Mouse (Mus musculus): ENCODE results near the gene Dusp8.

Dusp8 gene

GRCm38 (mm10) chr7:142086159-142086905, 9.3 kb downstream of the Dusp8 start:
- in situ Hi-C loops (cut with MboI, MseI) = no loop called here

DNA sequence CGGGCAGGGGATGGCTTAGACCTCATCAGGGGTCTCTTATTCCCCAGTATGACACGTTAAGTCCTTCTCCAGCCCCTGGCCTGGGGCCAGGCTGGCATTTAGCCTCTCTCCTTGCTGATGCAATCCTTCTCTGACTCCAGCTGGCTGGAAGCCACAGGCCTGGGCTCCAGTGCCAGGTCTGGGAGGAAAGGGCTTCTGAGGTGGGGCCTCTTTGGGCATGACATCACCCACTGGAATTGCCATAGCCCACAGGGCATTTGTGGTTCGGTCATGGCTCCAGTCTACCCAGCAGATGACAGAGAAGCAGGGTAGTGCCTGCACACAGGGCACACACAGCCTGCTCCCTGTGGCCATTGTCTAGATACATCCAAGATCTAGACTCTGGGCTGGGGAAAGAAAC, 10.8 kb downstream of the Dusp8 start:
- in situ Hi-C loops (cut with MboI, MseI) = no loop called here

DNA sequence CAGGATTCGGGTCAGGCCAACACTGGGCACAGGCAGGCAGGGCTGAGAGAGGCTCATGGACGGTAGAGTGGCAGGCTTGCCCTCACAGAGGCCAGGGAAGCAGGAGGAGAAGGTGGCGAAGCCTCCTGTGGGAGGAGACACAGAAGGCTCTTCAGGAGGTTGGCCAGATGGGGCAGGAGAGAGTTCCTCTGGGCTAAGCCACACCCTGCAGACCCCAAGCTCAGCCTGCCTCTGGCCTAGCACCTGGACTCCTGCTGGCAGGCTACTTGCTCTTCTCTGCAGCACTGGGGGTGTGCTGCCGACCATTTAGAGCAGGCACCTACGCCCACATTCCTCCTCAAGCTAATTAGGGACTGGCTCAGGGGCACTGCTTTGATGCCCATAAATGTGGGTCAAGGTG, 11.2 kb downstream of the Dusp8 start:
- in situ Hi-C loops (cut with MboI, MseI) = no loop called here

GRCm38 (mm10) chr7:142083588-142084317, 11.9 kb downstream of the Dusp8 start:
- in situ Hi-C loops (cut with MboI, MseI) = no loop called here

DNA sequence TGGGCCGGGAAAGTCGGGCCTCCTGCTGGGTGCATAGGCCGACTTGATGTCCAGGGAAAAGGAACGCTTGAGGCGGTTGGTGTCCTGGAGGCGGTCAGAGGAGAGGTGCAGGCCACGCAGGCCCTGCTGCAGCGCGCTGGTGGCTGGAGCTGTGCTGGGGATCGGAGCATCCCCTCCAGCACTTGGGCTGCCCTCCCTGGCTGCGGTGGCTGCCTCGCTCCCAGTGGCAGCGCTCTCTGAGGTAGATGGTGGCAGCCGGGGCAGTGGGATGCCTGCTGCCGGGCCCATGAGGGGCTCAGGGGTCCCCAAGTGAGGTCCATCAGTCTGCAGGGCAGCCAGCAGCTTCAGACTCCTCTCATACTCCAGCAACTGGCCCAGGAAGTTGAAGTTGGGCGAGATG, 13.0 kb downstream of the Dusp8 start:
- in situ Hi-C loops (cut with MboI, MseI) = no loop called here

DNA sequence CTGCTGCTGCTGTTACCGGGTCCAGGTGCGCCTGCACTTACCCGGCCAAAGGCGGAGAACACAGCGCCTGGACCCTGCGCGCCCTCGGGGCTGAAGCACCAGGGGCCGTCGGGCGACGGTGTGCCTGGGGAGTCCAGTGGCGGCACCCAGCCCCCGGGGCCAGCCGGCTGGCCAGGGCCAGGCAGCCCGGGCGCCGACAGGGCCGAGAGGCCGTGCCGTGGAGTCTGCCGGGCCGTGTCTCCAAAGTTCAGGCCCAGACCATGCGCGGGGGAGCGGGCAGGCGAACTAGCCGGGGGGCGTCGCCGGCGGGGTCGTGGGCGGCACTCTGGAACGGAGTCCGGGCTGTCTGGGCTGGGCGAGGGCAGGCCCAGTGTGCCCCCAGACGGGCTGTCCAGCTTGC, 13.5 kb downstream of the Dusp8 start:
- in situ Hi-C loops (cut with MboI, MseI) = no loop called here

- in situ Hi-C loops (cut with MboI, MseI) = no loop called here
Observed at GRCm38 (mm10) chr7:142081736-142082135, 13.9 kb downstream of the Dusp8 start.

DNA sequence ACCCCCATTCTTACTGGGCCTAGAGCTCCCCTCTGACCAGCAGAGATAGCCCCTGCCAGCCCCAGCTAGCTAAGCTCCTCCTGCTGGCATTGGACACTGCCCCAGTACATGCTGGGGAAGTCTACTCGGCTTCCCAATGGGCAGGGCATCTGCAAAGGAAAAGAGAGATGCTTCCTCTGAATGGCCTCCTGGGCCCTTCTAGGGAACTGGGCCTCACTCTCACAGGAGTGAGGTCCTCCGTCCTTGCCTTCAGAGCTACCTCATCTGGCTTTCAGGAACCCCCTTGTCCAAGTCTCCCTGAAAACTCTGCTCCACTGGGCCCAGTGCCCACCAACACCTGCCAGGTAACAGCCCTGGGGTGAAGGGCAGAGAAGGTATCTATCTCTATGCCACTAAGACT, 14.8 kb downstream of the Dusp8 start:
- in situ Hi-C loops (cut with MboI, MseI) = no loop called here

DNA sequence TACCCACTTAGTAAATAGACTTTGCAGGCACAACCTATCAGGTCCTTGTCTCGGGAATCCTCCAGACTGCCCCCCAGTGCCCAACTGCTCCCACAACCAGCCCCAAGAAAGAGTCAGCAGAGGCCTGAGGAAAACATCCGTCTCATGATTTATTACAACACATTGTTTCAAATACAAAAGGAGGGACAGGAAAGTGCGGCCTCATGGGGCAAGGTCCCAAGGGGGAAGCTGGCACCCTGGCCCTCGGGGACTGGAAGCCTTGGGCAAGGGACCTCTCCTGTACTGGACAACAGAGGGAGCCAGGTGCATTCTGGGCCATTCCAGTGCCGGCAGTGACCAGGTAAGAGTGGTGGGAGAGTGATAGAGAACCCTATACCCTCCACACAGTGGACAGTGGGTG, 16.3 kb downstream of the Dusp8 start:
- in situ Hi-C loops (cut with MboI, MseI) = no loop called here

DNA sequence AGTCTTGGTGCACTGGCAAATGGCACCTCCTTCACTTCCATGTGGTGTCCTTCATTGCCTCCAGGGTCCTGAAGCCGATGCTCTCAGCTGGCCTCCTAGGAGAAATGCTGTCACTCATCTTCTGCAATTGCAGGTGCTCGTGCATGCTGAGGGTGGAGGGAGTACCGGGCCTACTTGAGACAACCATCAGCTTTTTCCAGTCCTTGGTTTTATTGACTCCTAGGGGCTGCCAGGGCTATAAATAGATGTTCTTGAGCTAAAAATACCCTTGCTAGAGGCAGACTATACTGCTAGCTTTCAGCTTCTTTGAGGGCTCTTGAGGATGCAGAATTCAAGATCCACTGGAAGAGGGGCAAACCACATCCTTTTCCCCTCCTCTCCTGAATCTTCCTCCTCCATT, 18.5 kb downstream of the Dusp8 start:
- in situ Hi-C loops (cut with MboI, MseI) = no loop called here

DNA sequence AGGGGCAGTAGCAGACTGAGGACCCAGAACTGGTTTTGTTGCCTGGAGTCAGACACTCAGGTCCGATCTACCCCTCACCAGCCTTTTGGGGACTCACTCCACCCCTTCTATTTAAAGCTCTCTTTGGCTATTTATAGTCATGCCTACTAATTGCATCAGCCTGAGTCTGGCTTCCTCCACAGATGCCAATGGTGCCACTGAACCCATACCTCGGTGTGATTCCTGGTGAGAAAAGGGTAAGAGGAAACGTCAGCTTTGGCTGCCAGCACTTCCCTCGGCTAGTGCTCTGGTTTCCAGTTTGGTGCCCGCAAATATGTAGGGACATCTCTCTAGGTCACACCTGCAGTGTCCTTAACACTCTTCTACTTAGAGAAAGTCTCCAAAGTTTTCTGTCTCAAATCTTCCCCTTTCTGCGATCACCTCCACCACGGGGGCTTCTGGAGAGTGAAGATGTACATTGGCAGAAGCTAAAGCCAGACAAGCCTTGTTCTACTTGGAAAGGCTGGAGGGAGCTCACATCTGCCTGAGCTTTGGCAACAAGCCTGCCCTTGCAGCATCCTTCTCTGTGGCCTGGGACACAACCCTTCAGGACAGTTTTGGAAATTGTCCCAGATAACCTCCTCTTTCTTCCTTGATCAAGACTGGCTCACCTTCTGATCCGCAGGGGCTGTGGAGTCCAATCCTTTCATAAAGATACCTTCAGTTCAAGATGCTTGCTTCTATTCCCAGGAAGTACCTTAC, 21.3 kb downstream of the Dusp8 start:
- in situ Hi-C loops (cut with MboI, MseI) = no loop called here

DNA sequence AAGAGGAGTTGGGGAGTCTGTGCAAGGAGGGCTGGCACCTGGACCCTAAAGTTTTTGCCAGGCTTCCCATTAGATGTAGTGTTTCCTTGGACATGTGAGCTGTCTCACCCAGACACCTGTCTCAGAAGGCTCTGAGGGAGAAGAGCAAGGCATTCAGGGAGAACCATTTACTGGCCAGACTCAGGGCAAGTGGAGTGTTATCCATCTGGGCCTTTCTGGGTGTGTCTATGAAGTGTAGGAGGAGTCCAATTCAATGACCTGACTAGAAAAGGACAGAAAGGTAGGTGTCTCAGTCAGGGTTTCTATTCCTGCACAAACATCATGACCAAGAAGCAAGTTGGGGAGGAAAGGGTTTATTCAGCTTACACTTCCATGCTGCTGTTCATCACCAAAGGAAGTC, 23.9 kb downstream of the Dusp8 start:
- in situ Hi-C loops (cut with MboI, MseI) = no loop called here

DNA sequence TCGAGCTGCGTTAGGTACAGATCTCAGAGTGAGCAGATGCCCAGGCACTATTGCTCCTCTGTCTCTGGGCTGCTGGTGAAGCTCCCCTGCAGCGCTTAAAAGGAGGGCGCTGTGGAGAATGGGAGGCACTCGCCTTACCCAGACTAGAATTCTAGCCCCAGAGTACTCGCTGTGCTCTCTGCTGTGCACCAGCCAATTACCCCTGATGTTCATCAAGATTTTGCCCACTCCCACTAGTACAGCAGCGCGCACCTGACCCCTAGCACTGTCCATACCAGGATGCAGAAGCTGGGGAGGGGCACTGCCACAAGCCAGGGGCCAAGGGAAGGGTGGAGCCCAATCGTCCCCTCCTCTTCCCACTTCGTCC, 24.4 kb downstream of the Dusp8 start:
- in situ Hi-C loops (cut with MboI, MseI) = no loop called here

- in situ Hi-C loops (cut with MboI, MseI) = no loop called here
Observed at GRCm38 (mm10) chr7:142070458-142071211, 25.0 kb downstream of the Dusp8 start.

- in situ Hi-C loops (cut with MboI, MseI) = no loop called here
Observed at GRCm38 (mm10) chr7:142068429-142068828, 27.2 kb downstream of the Dusp8 start.

- in situ Hi-C loops (cut with MboI, MseI) = no loop called here
Observed at GRCm38 (mm10) chr7:142060931-142061565, 34.6 kb downstream of the Dusp8 start, which contains the start of gene Mob2. Mob2 (minus strand) TSS chr7:142061065.

- in situ Hi-C loops (cut with MboI, MseI) = no loop called here
Observed at GRCm38 (mm10) chr7:142060185-142060930, 35.3 kb downstream of the Dusp8 start.

- in situ Hi-C loops (cut with MboI, MseI) = no loop called here
Observed at GRCm38 (mm10) chr7:142059024-142059423, 36.6 kb downstream of the Dusp8 start.

- in situ Hi-C loops (cut with MboI, MseI) = no loop called here
Observed at GRCm38 (mm10) chr7:142057121-142057520, 38.5 kb downstream of the Dusp8 start.

DNA sequence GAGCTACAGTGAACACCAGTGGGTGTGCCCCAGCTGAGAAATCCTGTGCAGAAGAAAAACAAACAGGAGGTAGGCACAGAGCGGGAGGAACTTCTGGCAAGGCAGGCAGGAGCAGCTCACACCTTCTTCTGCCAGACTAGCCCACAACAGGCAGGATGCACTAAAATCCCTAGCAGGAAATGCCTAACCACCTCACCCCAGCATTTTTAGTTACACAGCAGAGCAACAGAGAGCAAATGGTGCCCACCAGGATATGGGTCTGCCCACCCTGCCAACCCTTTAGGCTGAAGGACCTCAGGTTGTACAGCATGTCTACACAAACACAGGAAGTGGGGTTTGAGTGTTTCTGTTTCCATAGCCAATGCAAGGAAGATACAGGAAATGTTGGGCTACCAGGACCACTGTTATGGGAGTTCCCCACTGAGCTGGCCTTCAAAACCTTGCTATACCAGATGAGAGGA, 39.0 kb downstream of the Dusp8 start:
- in situ Hi-C loops (cut with MboI, MseI) = no loop called here

All from T-helper 17 cell (primary cell).